Mouse (Mus musculus) E14TG2a.4 (cell line): ENCODE data around the gene Fbxo11.

Experiments
- H3K27me3 ChIP-seq: 2 replicates; pipeline ENCODE4 v1.6.1; 2014; ENCODE audit warnings: low read length, control low read depth; ENCODE audit not compliant: insufficient read depth
- H3K36me3 ChIP-seq: 2 replicates; pipeline ENCODE4 v1.6.1; 2014; ENCODE audit warnings: low read length, control low read depth; ENCODE audit not compliant: insufficient read depth
- H3K4me1 ChIP-seq: replicated peaks from 2 replicates; pipeline ENCODE4 v1.6.1; 2014; ENCODE audit warnings: low read depth, low read length, control low read depth
- H3K4me3 ChIP-seq: replicated peaks from 2 replicates; pipeline ENCODE4 v1.5.1; 2014; ENCODE audit warnings: mild to moderate bottlenecking, low read length
- H3K9me3 ChIP-seq: 2 replicates; pipeline ENCODE4 v1.6.1; 2014; ENCODE audit warnings: low read length, control low read depth
- CTCF ChIP-seq: conservative IDR thresholded peaks from 2 replicates; pipeline ENCODE4 v1.5.1; 2014; ENCODE audit warnings: low read length
- NANOG ChIP-seq: IDR thresholded peaks from 2 replicates; pipeline ENCODE4 v1.6.1; 2014; ENCODE audit warnings: borderline replicate concordance, low read length, mixed read lengths
- POU5F1 ChIP-seq: IDR thresholded peaks from 2 replicates; pipeline ENCODE4 v1.6.1; 2014; ENCODE audit warnings: low read length, borderline replicate concordance

The Fbxo11 gene

DNA sequence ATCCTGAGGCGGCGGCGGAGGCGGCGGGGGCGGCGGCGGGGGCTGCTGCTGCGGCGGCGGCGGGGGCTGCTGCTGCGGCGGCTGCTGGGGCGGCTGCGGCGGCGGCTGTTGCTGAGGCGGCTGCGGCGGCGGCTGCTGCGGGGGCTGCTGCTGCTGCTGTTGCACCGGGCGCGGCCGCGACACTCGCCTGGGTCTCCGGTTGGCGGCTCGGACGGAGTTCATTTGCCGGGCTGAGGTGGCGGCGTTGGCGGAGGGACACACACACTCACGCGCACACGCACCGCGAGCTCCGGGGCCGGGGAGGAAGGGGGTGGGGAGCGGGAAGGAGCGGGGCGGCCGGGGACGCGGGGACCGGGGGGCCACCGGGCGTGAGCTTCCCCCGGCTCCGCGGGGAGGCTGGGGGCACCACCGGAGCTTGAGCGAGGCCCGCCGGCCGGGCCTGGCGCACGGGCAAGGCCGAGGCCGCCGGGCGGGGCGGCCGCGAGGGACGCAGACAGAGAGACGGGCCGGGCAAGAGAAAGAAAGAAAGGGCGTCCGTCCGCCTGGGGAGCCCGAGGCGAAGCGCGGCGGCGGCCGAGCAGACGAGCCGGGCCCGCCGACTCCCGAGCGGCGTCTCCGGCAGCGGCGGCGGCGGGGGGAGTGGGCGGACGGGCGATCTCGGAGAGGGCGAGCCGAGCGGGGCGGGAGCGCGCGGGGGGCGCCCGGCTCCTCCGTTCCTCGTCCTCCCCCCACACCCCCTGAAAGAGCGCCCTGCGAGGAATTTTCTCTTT is at the start of gene Fbxo11:
Fbxo11 (minus strand) TSS at position 261 of the 770 bp plus-strand sequence.
- Histone ChIP-seq H3K4me3 (peak within 1 kb of the TSS; percentile 90), H3K36me3 (no peaks in the 10 kb centered on the region), H3K27me3 (no peaks in the 10 kb centered on the region), H3K4me1 (peaks cover 32% of the 10 kb centered on the region), H3K9me3 (no peaks in the 10 kb centered on the region)
- no peak for TF ChIP-seq POU5F1
- TF ChIP-seq CTCF = no peak
- no peak for TF ChIP-seq NANOG

DNA sequence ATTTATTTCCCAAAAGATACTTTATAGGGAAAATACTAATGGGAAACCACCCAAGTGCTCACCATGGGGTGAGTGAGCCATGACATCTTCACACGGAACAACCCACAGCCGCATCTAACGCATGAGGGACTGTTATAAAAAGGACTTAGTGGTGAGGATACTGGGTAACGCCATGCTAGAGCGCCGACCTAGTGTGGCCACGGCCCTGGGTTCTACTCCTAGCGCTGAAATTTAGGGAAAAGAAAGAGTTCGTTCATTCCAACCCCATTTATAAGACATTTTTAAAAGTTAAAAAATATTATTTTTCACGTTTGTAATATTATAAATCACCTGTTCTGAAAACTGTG is 48.8 kb upstream of the Fbxo11 start:
- Histone ChIP-seq H3K27me3 (no peaks in the 10 kb centered on the region), H3K36me3 (no peaks in the 10 kb centered on the region), H3K4me3 (no peak overlapping the region), H3K4me1 (peaks cover 26% of the 10 kb centered on the region), H3K9me3 (no peaks in the 10 kb centered on the region)
- TF ChIP-seq NANOG (no peak), POU5F1 (no peak), CTCF (no peak)

DNA sequence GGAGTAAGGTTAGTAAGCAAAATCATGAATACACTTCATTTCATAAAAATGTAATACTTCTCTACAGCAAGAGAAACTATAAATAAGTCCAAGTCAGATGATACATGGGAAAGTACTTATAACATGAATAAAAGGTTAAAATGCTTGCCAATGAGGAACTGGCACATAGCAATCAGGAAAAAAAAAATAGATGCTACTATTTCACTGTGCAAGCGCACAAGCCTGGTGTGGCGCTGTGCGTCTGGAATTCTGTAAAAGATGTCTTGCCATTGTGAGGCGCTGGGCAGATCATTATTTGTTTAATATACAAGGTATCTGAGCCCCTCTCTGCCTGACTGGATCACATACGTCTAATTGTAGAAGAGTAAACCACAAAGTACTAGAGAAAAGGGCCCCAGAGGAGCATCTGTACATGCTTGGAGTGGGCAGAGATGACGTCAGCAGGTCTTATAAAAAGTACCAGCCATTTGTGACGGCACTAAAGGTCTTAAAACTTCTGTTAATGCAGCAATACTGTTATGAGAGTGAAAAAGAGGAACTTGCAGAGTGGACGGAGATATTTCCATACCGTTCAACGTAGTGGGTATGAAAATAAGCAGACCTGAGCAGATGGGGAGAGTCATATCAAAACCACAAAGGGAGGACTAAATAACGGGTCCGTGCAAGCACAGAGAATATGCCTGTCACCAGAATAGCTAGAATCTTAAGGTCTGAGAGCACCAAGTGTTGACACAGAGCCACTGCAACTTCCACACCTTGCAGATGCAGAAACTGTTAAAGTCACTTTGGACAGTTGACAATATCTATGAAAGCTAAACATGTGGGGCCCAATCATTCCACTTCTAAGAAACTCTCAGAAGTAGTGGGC is 48.2 kb upstream of the Fbxo11 start:
- no peak for TF ChIP-seq CTCF
- no peak for TF ChIP-seq NANOG
- no peak for TF ChIP-seq POU5F1
- peaks cover 26% of the 10 kb centered on the region for H3K4me1 ChIP-seq
- no peaks in the 10 kb centered on the region for H3K36me3 ChIP-seq
- no peaks in the 10 kb centered on the region for H3K9me3 ChIP-seq
- no peak overlapping the region for H3K4me3 ChIP-seq
- H3K27me3 ChIP-seq = no peaks in the 10 kb centered on the region

DNA sequence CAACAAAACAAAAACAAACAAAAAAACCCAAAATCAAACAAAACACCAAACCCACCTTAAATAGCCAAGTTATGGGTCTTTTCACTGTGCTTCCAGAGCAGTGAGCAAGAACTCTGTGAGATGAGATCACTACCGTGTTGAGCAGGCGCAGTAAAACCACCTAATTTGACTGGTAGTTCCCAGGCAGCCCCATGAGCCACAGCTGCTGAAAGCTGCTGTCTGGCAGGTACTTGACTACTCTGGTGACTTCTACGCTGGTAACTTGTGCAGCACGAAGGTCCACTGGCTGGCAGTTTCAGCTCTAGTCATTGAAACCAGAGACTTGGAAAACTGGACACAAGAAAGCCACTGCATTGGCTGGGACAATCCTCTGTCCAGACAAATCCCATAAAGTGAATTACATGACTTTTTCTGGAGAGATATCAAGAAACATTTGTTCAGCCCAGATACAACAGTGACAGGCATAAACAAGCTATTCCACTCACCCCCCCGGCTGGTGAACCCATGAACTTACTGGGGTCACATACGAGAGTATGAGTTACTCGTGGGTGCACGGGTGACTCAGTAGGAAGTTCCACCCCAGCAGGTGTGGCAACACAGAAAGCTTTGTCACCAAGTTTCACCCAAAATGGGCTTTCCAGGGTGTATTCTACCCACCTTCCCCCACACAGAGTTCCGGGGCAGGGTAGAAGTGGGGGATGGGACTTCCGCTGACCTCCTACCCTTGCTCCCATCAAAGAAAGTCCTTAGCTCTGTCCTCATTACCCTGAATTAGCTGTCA is 47.0 kb upstream of the Fbxo11 start:
- no peaks in the 10 kb centered on the region for H3K9me3 ChIP-seq
- peaks cover 23% of the 10 kb centered on the region for H3K4me1 ChIP-seq
- peak overlapping the region; percentile 35; the same call in 1 of the 2 replicates for H3K4me3 ChIP-seq
- TF ChIP-seq NANOG (no peak), CTCF (no peak), POU5F1 (no peak)
- H3K27me3 ChIP-seq = no peaks in the 10 kb centered on the region
- no peaks in the 10 kb centered on the region for H3K36me3 ChIP-seq

DNA sequence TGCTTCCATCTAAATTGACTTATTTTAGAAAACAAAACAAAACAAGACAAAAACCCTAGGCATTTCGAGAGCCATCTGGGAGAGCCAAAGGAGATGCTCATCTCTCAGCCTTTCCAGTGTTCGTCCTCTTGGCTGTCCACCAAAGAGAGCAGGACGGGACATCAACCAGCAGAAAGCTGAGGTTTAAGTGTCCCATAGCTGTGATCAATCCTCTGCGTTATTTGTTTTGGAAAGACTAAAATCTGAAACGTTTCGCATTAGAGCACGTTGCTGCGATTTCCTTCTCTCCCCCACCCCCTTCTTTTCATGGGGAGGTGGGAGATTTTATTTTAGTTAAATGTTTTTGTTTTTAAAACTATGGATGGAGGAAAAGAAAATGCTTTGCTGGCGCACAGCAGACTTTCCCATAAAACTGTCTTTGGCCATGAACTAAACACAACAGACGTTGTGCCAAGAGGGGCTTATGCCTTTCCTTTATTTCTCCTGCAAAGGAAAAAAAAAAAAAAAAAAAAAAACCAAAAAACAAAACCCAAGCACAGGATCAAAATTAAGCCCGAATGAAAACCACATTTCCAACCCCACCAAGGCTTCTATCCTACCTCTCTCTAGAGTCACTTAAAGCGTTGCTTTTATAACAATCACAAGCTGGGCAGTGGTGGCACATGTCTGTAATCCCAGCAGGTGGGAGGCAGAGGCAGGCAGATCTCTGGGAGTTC is 46.1 kb upstream of the Fbxo11 start:
- Histone ChIP-seq H3K4me3 (no peak overlapping the region), H3K4me1 (peaks cover 27% of the 10 kb centered on the region), H3K36me3 (no peaks in the 10 kb centered on the region), H3K27me3 (no peaks in the 10 kb centered on the region), H3K9me3 (no peaks in the 10 kb centered on the region)
- TF ChIP-seq NANOG (no peak), POU5F1 (no peak), CTCF (no peak)

DNA sequence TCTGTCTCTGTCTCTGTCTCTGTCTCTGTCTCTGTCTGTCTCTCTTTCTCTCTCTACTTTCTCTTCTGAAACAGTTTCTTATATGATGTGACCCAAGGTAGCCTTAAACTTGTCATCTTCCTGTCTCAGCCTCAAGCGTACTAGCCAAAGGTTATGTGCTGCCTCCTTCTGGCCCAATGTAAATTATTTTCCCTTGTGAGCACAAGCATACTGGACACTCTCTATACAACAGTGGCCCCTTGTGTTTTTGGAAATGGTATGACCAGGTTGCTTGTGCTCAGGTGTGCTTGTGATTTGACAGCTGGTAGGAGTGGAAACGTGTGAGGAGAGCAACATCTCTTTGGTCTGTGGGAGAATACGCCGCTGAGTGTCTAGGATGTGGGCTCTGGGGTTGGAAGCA is 42.6 kb upstream of the Fbxo11 start:
- Histone ChIP-seq H3K27me3 (no peaks in the 10 kb centered on the region), H3K4me3 (no peak overlapping the region), H3K4me1 (peaks cover 27% of the 10 kb centered on the region), H3K9me3 (no peaks in the 10 kb centered on the region), H3K36me3 (no peaks in the 10 kb centered on the region)
- TF ChIP-seq NANOG = no peak
- TF ChIP-seq CTCF = 0 out of 2 replicates have a peak, but pooled peaks have one; percentile 6

DNA sequence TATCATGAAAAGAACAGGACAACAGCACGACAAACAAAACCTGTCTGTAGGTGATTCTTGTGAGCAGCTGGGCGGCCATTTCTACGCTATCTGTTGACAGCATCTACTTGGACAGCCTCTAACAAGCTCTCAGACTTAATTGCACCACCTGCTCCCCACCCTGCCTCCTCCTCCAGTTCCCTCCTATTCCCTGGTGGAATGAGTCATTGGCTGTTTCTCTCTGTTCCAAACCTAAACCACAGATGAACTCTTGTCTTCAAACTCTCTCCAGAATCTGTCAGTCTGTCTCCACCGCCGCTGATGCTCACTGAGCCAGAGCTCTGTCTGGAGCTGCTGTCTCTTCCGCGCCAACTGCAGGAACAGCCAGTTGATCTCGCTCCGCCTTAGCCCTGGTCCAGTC is 41.3 kb upstream of the Fbxo11 start:
- Histone ChIP-seq H3K4me1 (peaks cover 14% of the 10 kb centered on the region), H3K27me3 (no peaks in the 10 kb centered on the region), H3K36me3 (no peaks in the 10 kb centered on the region), H3K9me3 (no peaks in the 10 kb centered on the region), H3K4me3 (no peak overlapping the region; the same call in 1 of the 2 replicates)
- no peak for TF ChIP-seq CTCF
- no peak for TF ChIP-seq POU5F1
- TF ChIP-seq NANOG = no peak

DNA sequence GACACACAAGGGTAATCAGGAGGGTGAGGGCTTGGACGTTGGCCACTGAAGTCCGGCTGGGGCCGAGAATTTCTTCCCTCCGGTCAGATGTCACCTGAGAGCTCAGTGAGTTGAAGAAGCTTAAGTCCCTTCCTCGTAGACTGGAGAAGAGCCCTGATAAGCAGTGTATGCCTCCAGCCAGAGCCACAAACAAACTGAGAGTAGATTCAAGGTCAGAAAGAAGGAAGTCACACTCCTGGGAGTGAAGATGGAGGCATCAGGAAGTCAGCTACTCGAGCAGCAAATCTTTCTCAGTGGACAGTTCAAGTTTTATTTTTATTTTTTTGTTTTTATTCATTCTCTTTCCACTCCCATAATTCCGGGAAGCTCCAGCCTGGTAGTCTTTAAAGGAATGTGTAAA is 37.5 kb upstream of the Fbxo11 start:
- Histone ChIP-seq H3K36me3 (no peaks in the 10 kb centered on the region), H3K4me1 (peaks cover 15% of the 10 kb centered on the region), H3K9me3 (no peaks in the 10 kb centered on the region), H3K27me3 (no peaks in the 10 kb centered on the region), H3K4me3 (no peak overlapping the region)
- no peak for TF ChIP-seq NANOG
- TF ChIP-seq CTCF = no peak
- TF ChIP-seq POU5F1 = no peak
